Mouse (Mus musculus) midbrain, embryonic 14.5 days (tissue): Measurements from ENCODE around the gene Sdccag8. TPM values are rescaled to one million over a fixed set of nuclear protein-coding genes. Genes with fewer than 3 reads are reported as not detected.

Experiments
- ATAC-seq: fragments of 200-750 bp; cut with Nextera tagmentation; 2 replicates; pipeline ENCODE4 v1.8.0; 2017; ENCODE audit warnings: moderate number of reproducible peaks, moderate library complexity; ENCODE audit not compliant: low FRiP score, low TSS enrichment
- DNase-seq: peaks from one replicate; pipeline ENCODE4 v3.0.0-alpha.2; 2015
- H3K27ac ChIP-seq: fragments of 300-500 bp; sonication (generic); replicated peaks from 2 replicates; pipeline ENCODE4 v1.5.1; 2014; ENCODE audit warnings: mild to moderate bottlenecking, low read depth, low read length, moderate library complexity
- H3K27me3 ChIP-seq: fragments of 300-500 bp; sonication (generic); 2 replicates; pipeline ENCODE4 v1.6.1; 2014; ENCODE audit warnings: low read length, control low read depth, mixed read lengths; ENCODE audit not compliant: control insufficient read depth, insufficient read depth
- H3K36me3 ChIP-seq: fragments of 300-500 bp; sonication (generic); 2 replicates; pipeline ENCODE4 v1.6.1; 2014; ENCODE audit warnings: low read length, control low read depth; ENCODE audit not compliant: control insufficient read depth, insufficient read depth
- H3K4me1 ChIP-seq: fragments of 300-500 bp; sonication (generic); 2 replicates; pipeline ENCODE4 v1.6.1; 2014; ENCODE audit warnings: mild to moderate bottlenecking, antibody characterized with exemption, low read length, control low read depth; ENCODE audit not compliant: control insufficient read depth, insufficient read depth
- H3K4me2 ChIP-seq: fragments of 300-500 bp; sonication (generic); 2 replicates; pipeline ENCODE4 v1.6.1; 2014; ENCODE audit warnings: mild to moderate bottlenecking, low read length, moderate library complexity
- H3K4me3 ChIP-seq: fragments of 300-500 bp; sonication (generic); replicated peaks from 2 replicates; pipeline ENCODE4 v1.5.1; 2014; ENCODE audit warnings: low read depth, low read length
- H3K9ac ChIP-seq: fragments of 300-500 bp; sonication (generic); replicated peaks from 2 replicates; pipeline ENCODE4 v1.6.1; 2014; ENCODE audit warnings: mild to moderate bottlenecking, low read length, moderate library complexity
- H3K9me3 ChIP-seq: fragments of 300-500 bp; sonication (generic); 2 replicates; pipeline ENCODE4 v1.6.1; 2016; ENCODE audit warnings: low read length, control low read depth, mixed read lengths; ENCODE audit not compliant: control insufficient read depth
- WGBS: fragments of 180-500 bp; shearing (Covaris S2); extraction: QIAGEN DNeasy Blood & Tissue Kit; methylation state at CpG from one replicate; pipeline ENCODE4 v1.1.7; 2014; 5-methylcytosine and 5-hydroxymethylcytosine counted together
- polyA plus RNA-seq: library from polyadenylated mRNA; unstranded; fragments of >200 nt; fragmentation: Nextera tagmentation; extraction: Ambion mirVana; gene quantifications from 2 replicates; pipeline ENCODE4 v1.2.1, GENCODE M21; 2014

Gene Sdccag8
- polyA plus RNA-seq, 1 experiment from 2014 or later: 23.5 TPM

- Histone ChIP-seq H3K9me3 (no peaks in the 10 kb centered on the region), H3K27me3 (no peaks in the 10 kb centered on the region), H3K4me1 (peaks cover 54% of the 10 kb centered on the region), H3K4me2 (no peak overlapping the region), H3K36me3 (no peaks in the 10 kb centered on the region), H3K4me3 (no peak overlapping the region), H3K9ac (0 out of 2 replicates have a peak overlapping the region, but pooled peaks have one; percentile 9), H3K27ac (peak overlapping the region; percentile 75)
- WGBS: 6% methylated on average over 7 of the region's 7 CpGs
- DNase-seq (peak; percentile 75), ATAC-seq (peak; percentile 77)
These were observed 179.6 kb downstream of the Sdccag8 start for GRCm38 (mm10) chr1:176994087-176994486.

- Histone ChIP-seq H3K36me3 (no peaks in the 10 kb centered on the region), H3K4me3 (no peak overlapping the region), H3K27me3 (no peaks in the 10 kb centered on the region), H3K9me3 (no peaks in the 10 kb centered on the region), H3K9ac (no peak overlapping the region), H3K4me2 (0 out of 2 replicates have a peak overlapping the region, but pooled peaks have one; percentile 10), H3K27ac (peak overlapping the region; percentile 75), H3K4me1 (peaks cover 62% of the 10 kb centered on the region)
- WGBS: 13% methylated on average over 11 of the region's 11 CpGs
- peak; percentile 49 for ATAC-seq
- DNase-seq: no peak
These were observed 180.4 kb downstream of the Sdccag8 start for GRCm38 (mm10) chr1:176994707-176995418.

GRCm38 (mm10) chr1:176995419-176995775, 180.9 kb downstream of the Sdccag8 start:
- H3K9me3 ChIP-seq: no peaks in the 10 kb centered on the region
- H3K4me1 ChIP-seq: peaks cover 63% of the 10 kb centered on the region
- H3K9ac ChIP-seq: no peak overlapping the region
- H3K4me2 ChIP-seq: no peak overlapping the region
- H3K36me3 ChIP-seq: no peaks in the 10 kb centered on the region
- no peak for ATAC-seq
- no peak overlapping the region for H3K4me3 ChIP-seq
- 69% methylated on average over 4 of the region's 4 CpGs for WGBS
- no peaks in the 10 kb centered on the region for H3K27me3 ChIP-seq
- no peak for DNase-seq
- peak overlapping the region; percentile 75 for H3K27ac ChIP-seq

- WGBS: 74% methylated on average over 3 of the region's 3 CpGs
- peaks cover 63% of the 10 kb centered on the region for H3K4me1 ChIP-seq
- H3K9me3 ChIP-seq: no peaks in the 10 kb centered on the region
- H3K9ac ChIP-seq: no peak overlapping the region
- DNase-seq: no peak
- H3K4me2 ChIP-seq: no peak overlapping the region
- no peak for ATAC-seq
- no peaks in the 10 kb centered on the region for H3K36me3 ChIP-seq
- H3K4me3 ChIP-seq: no peak overlapping the region
- no peaks in the 10 kb centered on the region for H3K27me3 ChIP-seq
- 0 out of 2 replicates have a peak overlapping the region, but pooled peaks have one; percentile 75 for H3K27ac ChIP-seq
These were observed 181.7 kb downstream of the Sdccag8 start for GRCm38 (mm10) chr1:176996166-176996565.

- H3K27ac ChIP-seq: peak overlapping the region; percentile 78
- WGBS: 14% methylated on average over 16 of the region's 16 CpGs
- no peaks in the 10 kb centered on the region for H3K27me3 ChIP-seq
- peak; percentile 68 for DNase-seq
- ATAC-seq: no peak
- H3K4me1 ChIP-seq: peaks cover 63% of the 10 kb centered on the region
- no peaks in the 10 kb centered on the region for H3K36me3 ChIP-seq
- H3K9ac ChIP-seq: no peak overlapping the region
- no peak overlapping the region for H3K4me3 ChIP-seq
- H3K4me2 ChIP-seq: peak overlapping the region; percentile 56
- no peaks in the 10 kb centered on the region for H3K9me3 ChIP-seq
These were observed 182.3 kb downstream of the Sdccag8 start for GRCm38 (mm10) chr1:176996630-176997201.

- ATAC-seq (no peak), DNase-seq (no peak)
- Histone ChIP-seq H3K4me1 (peaks cover 63% of the 10 kb centered on the region), H3K27me3 (no peaks in the 10 kb centered on the region), H3K4me2 (peak overlapping the region; percentile 56), H3K27ac (peak overlapping the region; percentile 78), H3K4me3 (no peak overlapping the region), H3K9me3 (no peaks in the 10 kb centered on the region), H3K9ac (no peak overlapping the region), H3K36me3 (no peaks in the 10 kb centered on the region)
- WGBS: 8% methylated on average over 6 of the region's 6 CpGs
These were observed 182.8 kb downstream of the Sdccag8 start for GRCm38 (mm10) chr1:176997254-176997653.

GRCm38 (mm10) chr1:176997711-176998689, 183.5 kb downstream of the Sdccag8 start:
- peak overlapping the region; percentile 14 for H3K4me3 ChIP-seq
- DNase-seq: peak; percentile 69

GRCm38 (mm10) chr1:176999011-176999410, 184.6 kb downstream of the Sdccag8 start:
- Histone ChIP-seq H3K9me3 (no peaks in the 10 kb centered on the region), H3K9ac (no peak overlapping the region), H3K27ac (peak overlapping the region; percentile 10), H3K4me2 (peak overlapping the region; percentile 20; the same call in 1 of the 2 replicates), H3K36me3 (no peaks in the 10 kb centered on the region), H3K4me3 (no peak overlapping the region), H3K27me3 (no peaks in the 10 kb centered on the region), H3K4me1 (peaks cover 61% of the 10 kb centered on the region)
- DNase-seq (peak; percentile 84), ATAC-seq (peak; percentile 47; the same call in 1 of the 2 replicates)
- WGBS: 10% methylated on average over 6 of the region's 6 CpGs

More at GRCm38 (mm10) chr1:176997711-176998689, 183.5 kb downstream of the Sdccag8 start:
- Histone ChIP-seq H3K9ac (peak overlapping the region; percentile 44), H3K27ac (peak overlapping the region; percentile 78), H3K27me3 (no peaks in the 10 kb centered on the region), H3K36me3 (no peaks in the 10 kb centered on the region), H3K9me3 (no peaks in the 10 kb centered on the region), H3K4me2 (peak overlapping the region; percentile 56), H3K4me1 (peaks cover 65% of the 10 kb centered on the region)
- peak; percentile 53 for ATAC-seq
- WGBS: 14% methylated on average over 33 of the region's 33 CpGs
